Mouse (Mus musculus) activated CD4-positive, CD25-positive, alpha-beta regulatory T cell, adult 4 months (primary cell): ENCODE data around the gene Rpl36al. TPM values are rescaled to one million over a fixed set of nuclear protein-coding genes. Genes with fewer than 3 reads are reported as not detected.
"Not testable (repeated sequence)": the region's sequence is repeated elsewhere in the genome, so short reads cannot be mapped to it uniquely, and the experiment has no call there.

ENCODE experiments used
- ATAC-seq: one replicate; pipeline ENCODE4 v1.8.0; 2017
- polyA plus RNA-seq, 2 experiments: library from polyadenylated mRNA; unstranded; fragments of 100-300 nt; shearing (Covaris generic); gene quantifications; one replicate each; pipeline ENCODE4 v1.2.1; 2017

The Rpl36al gene
- polyA plus RNA-seq, 2 experiments from 2014 or later: 638 to 650 TPM

GRCm38 (mm10) chr12:69192637-69193036 is 8.8 kb upstream of the Rpl36al start:
- no peak for ATAC-seq

GRCm38 (mm10) chr12:69191396-69191795 is 7.5 kb upstream of the Rpl36al start:
- ATAC-seq: no peak

GRCm38 (mm10) chr12:69190522-69190921 is 6.6 kb upstream of the Rpl36al start:
- peak; percentile 53 for ATAC-seq

GRCm38 (mm10) chr12:69190074-69190473 is 6.2 kb upstream of the Rpl36al start:
- ATAC-seq: no peak

GRCm38 (mm10) chr12:69186811-69187471 is 3.1 kb upstream of the Rpl36al start:
- ATAC-seq: no peak

GRCm38 (mm10) chr12:69185371-69185770 is 1.5 kb upstream of the Rpl36al start:
- ATAC-seq: no peak

GRCm38 (mm10) chr12:69184342-69185295 is 736 bp upstream of the Rpl36al start:
- peak; percentile 34 for ATAC-seq

GRCm38 (mm10) chr12:69181800-69182199 is 2.1 kb downstream of the Rpl36al start:
- ATAC-seq: no peak

GRCm38 (mm10) chr12:69179371-69179770 is 4.5 kb downstream of the Rpl36al start:
- ATAC-seq: no peak

GRCm38 (mm10) chr12:69177526-69177925 is 6.4 kb downstream of the Rpl36al start:
- no peak for ATAC-seq

- ATAC-seq: no peak
Observed at GRCm38 (mm10) chr12:69175975-69176374, 7.9 kb downstream of the Rpl36al start.

GRCm38 (mm10) chr12:69171307-69171706 is 12.6 kb downstream of the Rpl36al start:
- no peak for ATAC-seq

- peak; percentile 76 for ATAC-seq
Observed at GRCm38 (mm10) chr12:69168461-69169106, 15.3 kb downstream of the Rpl36al start, which contains the start of gene Lrr1. Gene Lrr1 (plus strand): TSS chr12:69168814.

GRCm38 (mm10) chr12:69167656-69168460 is 16.0 kb downstream of the Rpl36al start:
- ATAC-seq: no peak

- ATAC-seq: not testable (repeated sequence)
Observed at GRCm38 (mm10) chr12:69166861-69167581, 16.9 kb downstream of the Rpl36al start.

- peak; percentile 37 for ATAC-seq
Observed at GRCm38 (mm10) chr12:69164904-69165303, 19.0 kb downstream of the Rpl36al start.

GRCm38 (mm10) chr12:69163586-69163985 is 20.3 kb downstream of the Rpl36al start:
- not testable (repeated sequence) for ATAC-seq

GRCm38 (mm10) chr12:69160677-69161076 is 23.2 kb downstream of the Rpl36al start:
- ATAC-seq: not testable (repeated sequence)

- ATAC-seq: peak; percentile 30
Observed at GRCm38 (mm10) chr12:69159578-69159940, 24.3 kb downstream of the Rpl36al start.

- peak; percentile 93 for ATAC-seq
Observed at GRCm38 (mm10) chr12:69158765-69159577, 24.9 kb downstream of the Rpl36al start, which contains the start of gene Rps29. Gene Rps29 (minus strand): TSS chr12:69159186.
